Mouse (Mus musculus) liver (tissue): ENCODE measurements around the gene Pih1d1.
A peak's percentile ranks its signal among the peaks of the same experiment; 100 is the strongest.
"Not testable (repeated sequence)": the region's sequence is repeated elsewhere in the genome, so short reads cannot be mapped to it uniquely, and the experiment has no call there.

Source experiments
- DNase-seq: peaks from one replicate; pipeline ENCODE4 v3.0.0-alpha.2; 2020; ENCODE audit warnings: mixed read lengths

Pih1d1 gene

DNA sequence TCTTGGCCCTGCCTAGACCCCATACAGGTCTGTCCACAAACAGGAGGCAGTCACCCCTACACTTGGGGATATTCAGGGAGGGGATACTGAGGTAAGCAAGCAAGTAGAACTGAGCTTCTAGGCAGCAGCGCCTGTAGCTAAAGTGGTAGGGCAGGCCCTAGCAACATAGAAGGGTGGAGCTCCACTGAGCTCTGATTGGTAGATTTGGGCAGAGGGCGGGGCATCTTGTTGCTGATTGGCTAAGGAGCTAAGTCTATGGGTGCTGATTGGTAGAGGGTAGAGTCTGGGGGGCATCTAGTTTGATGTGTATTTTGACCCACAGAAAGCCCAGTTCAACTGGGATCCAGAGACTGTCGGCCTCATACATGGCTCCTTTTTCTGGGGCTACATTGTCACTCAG, 15.4 kb downstream of the Pih1d1 start:
- DNase-seq, result no peak

DNA sequence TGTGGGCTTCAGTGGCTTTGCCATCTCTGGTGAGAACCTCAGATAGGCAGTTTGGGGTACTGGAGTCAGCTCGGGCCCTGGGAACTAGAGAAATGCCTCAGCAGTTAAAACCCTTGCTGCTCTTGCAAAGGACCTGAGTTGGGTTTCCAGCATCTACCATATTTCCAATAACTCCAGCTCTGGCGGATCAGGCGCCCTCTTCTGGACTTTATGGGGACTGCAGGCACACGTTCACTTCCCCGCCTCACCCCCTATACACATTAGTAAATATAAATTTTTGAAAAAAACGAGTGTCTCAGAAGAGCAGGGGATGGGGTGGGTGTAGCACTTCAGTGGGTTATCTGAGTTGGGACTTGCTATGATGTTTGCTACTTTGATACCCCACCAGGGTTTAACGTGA, 18.9 kb downstream of the Pih1d1 start:
- DNase-seq, result peak; percentile 34

DNA sequence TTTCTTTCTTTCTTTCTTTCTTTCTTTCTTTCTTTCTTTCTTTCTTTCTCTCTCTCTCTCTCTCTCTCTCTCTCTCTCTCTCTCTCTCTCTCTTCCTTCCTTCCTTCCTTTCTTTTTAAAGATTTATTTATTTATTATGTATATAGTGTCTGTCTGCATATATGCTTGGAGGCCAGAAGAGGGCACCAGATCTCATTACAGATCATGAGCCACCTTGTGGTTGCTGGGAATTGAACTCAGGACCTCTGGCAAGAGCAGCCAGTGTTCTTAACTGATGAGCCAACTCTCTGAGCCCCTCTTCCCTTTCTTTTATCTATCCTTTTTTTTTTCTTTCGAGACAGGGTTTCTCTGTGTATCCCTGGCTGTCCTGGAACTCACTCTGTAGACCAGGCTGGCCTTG, 19.7 kb downstream of the Pih1d1 start:
- DNase-seq, result not testable (repeated sequence)

DNA sequence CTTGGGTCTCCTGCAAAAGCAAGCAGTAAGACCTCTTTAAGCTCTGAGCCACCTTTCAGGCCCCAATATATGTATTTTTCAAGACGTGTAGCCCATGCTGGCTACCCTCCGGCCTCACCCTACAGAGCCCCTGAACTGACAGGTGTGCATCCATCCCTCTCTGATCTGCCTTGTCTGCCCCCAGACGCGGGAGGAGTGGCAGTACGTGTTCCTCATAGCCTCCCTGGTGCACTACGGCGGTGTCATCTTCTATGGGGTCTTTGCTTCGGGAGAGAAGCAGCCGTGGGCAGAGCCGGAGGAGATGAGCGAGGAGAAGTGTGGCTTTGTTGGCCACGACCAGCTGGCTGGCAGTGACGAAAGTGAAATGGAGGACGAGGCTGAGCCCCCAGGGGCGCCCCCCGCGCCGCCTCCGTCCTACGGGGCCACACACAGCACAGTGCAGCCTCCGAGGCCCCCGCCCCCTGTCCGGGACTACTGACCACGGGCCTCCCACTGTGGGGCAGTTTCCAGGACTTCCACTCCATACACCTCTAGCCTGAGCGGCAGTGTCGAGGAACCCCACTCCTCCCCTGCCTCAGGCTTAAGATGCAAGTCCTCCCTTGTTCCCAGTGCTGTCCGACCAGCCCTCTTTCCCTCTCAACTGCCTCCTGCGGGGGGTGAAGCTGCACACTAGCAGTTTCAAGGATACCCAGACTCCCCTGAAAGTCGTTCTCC, 20.6 kb downstream of the Pih1d1 start:
- no peak for DNase-seq

DNA sequence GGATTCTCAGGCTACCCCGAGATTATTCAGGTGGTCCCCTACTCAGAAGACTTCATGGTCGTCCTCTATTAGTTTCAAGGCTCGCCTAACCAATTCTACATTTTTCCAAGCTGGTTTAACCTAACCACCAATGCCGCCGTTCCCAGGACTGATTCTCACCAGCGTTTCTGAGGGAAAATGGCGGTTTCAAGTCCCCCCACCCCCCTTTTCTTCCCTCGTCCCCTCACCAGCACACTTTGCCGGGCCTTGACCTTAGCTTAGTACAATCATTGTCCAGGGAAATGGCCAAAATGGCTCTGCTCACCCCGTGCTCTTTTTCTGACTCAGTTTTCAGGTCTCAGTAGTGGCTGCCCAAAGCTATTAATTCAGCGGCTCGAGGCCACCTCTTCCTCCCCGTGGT, 21.3 kb downstream of the Pih1d1 start:
- no peak for DNase-seq

DNA sequence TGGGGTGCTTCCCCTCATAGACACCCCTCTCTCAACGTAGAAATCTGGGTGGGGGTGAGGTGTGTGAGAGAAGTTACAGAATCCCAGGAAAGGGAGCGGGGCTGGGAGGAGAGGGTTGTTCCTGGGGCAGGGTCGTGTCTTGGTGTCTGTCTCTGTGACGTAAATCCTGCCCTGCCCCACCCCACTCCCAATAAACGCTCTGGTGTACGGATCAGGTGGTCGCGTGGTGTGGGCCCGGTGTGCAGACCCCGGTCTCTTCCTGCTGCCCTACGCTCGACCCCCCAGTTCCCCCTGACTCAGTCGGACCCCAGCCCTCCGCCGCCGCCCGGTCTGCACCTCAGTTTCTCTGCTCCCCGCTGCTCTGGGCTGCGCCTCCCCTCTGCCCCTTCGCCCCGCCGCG, 21.8 kb downstream of the Pih1d1 start:
- DNase-seq, result no peak

DNA sequence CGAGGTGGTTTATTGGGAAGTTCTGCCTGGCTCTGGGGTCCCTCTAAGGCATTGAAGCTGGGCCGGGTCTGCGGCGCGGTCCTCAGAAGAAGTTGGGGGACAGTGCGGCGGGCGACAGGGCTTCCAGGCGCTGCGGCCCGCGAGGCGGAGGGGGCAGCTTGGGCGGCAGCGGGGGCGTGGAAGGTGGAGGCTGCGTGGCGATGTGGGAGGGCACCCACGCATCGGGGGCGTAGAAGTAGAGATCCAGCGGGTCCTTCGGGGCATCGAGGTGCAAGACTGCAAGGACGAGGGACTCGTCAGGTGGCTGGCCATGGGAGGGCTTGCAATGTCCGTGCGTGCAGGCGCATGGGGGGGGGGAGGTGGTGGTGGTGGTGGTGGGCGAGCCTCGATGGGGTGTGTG, 22.3 kb downstream of the Pih1d1 start:
- DNase-seq, result no peak

DNA sequence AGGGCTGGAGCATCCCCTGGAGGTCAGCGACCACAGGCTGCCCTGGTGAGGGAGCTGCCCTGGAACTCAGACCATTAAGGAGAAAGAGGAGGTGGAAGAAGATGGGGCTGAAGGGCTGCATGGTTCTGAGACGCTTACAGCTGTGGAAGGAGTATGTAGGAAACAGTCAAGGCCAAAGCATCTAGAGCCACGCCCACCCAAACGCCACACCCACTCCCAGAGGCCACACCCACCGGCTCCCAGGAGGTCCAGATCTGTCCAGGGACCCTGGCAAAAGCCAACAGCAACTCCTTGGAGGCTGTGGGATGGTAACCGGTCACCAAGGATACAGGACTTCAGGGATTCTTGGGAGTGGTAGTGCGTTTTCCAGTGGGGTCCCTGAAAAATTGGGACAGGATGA, 24.4 kb downstream of the Pih1d1 start:
- peak; percentile 38 for DNase-seq

DNA sequence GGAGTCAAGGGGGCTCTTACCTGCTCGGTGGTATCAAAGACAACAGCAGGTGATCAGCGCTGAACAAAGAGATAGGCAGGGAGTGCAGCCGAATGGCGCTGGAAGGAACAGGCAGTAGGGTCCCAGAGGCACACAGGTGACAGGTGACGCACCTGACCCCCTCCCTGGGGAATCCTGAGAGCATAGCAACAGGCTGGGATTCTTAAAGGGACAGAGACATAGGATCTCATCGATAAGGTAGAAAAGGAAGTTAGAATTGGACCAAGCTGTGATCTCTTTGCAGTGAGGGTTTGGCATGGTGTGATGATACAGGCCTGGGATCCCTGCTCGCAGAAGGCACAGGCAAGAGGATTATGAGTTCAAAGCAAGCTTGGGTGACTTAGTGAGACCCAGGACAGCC, 25.4 kb downstream of the Pih1d1 start, which contains the start of gene Gfy:
Gfy (minus strand) TSS at position 101 of the 400 bp plus-strand sequence.
- no peak for DNase-seq

DNA sequence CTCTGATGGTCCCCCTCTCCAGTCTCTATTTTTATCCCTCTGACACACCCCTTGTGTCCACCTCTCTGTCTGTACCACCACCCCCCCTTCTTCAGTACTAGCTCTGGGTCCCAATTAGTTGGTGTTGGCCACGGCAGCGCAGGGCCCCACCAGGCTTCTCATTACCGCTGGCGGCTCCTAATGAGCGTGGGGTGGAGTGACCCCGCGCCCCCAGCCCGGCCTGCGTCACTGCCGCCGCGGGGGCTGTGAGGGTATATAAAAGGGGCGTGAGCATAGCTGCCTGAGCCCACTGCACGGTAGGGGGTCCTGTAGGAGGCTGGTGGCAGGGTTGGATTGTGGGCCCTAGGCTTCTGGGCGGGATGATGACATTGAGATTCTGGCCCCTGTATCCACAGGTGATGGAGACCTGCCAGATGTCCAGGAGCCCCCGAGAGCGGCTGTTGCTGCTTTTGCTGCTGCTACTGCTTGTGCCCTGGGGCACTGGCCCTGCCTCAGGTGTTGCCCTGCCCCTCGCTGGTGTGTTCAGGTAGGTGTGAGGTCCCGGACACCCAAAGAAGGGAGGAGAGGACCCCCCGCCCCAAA, 26.9 kb downstream of the Pih1d1 start, which contains the start of gene Pth2:
Pth2 (plus strand) TSS at position 100 of the 582 bp plus-strand sequence.
- DNase-seq, result no peak

DNA sequence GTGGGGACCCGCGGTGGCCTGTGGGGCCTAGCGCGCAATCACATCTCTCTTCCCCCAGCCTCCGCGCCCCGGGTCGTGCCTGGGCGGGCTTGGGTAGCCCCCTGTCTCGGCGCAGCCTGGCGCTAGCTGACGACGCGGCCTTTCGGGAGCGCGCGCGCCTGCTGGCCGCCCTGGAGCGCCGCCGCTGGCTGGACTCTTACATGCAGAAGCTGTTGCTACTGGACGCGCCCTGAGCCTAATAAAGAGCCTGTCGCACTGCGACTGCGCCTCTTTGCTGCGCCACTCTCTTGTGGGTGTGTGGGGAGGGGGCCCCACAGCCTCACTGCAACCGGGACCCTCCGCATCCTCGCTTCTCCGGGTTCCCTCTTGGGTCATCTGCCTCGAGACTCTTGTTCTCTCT, 27.4 kb downstream of the Pih1d1 start:
- peak; percentile 36 for DNase-seq

DNA sequence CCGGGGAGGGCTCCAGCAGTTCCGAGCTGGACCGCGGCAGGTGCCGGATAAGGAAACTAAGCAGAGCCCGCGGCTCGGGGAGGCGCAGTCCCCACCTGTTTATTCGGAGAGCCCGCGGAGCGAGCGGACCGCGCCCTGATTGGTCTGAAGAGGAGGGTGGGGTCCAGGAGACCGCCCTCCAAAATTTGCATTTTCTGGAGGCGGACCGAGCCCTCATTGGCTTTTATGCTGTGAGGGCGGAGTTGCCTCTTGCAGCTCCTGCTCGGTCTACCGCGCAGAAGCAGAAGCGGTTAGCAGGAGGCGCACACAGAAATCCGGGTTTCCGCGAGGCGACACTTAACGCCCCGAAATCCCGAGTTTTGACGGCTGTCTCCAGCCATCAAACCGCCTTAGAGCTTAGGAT, 28.1 kb downstream of the Pih1d1 start:
- peak; percentile 90 for DNase-seq

DNA sequence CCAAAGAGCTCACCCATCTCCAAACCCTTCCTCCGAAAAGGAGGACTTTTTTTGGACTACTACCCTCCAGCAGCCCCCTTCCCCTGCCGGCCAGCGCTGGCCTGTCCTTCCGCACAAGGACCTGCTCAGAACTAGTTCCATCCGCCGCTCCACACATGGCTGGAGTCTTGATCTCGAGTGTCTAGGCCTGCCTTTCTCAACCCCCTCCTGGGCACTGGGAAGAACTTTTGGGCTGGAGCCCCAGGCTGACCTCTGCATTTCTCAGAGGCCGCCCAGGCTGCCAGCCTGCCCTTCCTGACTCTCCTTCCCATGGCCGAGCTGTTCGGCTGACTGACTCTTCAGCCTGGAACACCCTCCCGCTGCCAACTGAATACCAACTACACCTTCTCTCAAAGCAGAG, 28.5 kb downstream of the Pih1d1 start:
- no peak for DNase-seq

DNA sequence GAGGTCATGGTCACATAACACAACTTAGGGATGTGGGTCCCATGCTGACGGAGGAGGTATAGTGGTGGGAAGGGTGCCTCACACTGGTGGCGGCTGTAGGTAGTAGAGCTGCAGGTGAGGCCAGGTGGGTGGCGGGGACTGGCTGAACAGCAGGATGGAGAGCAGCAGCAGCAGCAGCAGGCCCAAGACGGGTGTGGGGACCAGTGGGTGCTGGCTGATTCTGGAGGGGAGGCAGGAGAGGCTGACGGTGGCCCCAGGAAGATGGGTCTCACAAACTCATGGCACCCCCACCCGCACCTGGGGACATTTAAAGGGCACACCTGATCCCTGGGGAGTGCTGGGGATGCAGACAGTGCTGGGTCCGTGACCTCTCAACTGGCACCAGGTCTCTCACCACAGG, 29.6 kb downstream of the Pih1d1 start:
- no peak for DNase-seq

DNA sequence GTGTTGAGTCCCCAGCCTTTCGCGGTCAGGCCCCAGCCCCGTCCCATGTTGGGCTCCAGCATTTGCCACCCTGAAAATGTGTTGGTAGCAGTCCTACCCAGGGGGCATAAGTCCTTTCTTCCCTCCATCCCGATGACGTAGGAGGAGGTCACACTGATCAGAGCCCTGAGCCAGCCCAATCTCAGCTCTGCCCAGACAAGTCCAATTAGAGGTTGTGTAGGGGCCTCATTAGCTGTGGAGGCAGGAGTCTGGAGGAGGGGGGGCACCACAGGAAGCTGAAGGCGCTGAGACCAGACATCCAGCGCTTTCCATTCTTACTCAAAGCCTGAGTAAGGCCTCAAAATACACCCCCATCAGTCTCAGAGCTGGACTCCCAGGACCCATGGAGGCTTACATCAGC, 31.8 kb downstream of the Pih1d1 start:
- no peak for DNase-seq

DNA sequence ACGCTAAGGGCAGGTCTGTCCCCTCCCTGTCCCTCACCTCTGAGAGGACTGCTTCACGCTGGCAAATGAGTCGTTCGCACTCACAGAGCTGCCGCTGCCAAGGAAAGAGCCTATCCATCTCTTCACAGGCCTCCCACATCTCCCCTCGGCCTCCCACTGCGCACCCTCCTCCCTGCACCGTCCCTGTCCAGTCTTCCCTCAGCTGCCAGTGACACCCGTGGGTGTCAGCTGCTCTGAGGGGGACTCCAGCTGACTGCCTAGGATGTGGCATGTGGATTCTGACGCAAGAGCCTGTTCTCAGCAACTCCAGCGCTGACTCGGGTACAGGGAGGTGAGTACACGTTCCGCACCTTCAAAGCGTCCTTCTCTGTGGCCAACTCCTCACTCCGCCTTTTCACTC, 35.5 kb downstream of the Pih1d1 start:
- no peak for DNase-seq

DNA sequence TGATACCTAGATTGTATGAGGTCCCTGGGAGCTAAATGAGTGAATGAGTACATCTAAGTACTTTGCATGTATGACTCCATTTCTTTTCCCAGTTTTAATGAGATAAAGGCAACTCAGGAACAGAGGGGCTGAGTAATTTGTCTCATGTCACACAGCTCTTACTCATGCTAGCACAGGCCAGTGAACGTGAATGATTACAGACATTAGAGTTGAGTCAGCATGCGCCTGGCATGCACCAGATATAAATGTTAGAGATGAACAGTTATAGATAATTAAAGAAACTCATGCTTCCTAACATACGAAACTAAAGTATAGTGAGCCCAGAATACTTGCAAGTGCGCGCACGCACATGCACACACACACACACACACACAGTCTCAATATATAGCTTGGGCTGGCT, 36.1 kb downstream of the Pih1d1 start:
- no peak for DNase-seq

DNA sequence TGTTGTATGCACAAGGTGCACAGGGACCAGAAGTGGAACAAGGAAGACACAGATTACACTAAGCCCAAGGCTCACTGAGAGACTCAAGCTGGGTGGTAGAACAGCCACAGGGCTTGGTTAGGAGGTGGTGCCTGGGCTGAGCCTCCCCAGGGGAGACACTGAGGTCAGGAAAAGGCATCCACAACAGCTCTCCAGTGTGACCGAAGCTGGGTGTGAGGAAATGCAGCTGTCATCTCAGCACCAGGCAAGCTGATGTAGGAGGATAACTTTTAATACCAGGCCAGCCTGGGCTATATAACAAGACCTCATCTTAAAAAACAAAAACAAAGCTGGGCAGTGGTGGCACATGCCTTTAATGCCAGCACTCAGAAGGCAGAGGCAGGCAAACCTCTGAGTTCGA, 37.1 kb downstream of the Pih1d1 start:
- DNase-seq, result no peak

DNA sequence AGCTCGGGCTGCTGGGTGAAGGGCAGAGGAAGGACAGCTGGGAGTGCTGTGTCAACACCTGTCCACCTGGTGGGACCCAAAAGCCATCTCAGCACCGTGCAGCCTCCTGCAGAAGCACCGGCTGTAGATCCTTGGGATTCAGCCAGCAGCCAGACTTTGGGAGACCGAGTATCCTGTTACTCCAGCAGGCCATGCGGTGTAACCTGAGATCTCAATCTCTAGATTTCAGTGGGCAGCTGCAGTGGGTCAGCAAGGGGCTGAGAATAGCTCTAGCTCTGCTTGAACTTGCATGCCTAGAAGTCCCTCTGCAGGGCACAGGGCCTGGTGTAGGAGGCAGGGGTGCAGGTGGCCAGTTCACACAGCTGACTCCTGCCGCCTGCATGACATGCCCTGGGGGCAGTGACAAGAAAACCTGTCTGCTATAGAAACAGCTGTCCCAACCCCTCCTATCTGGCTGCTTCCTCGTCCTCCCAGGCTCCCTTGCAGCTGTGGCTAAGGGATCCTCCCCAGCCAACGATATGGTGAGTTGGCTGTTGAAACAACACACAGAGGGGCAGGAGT, 37.8 kb downstream of the Pih1d1 start:
- DNase-seq, result no peak

DNA sequence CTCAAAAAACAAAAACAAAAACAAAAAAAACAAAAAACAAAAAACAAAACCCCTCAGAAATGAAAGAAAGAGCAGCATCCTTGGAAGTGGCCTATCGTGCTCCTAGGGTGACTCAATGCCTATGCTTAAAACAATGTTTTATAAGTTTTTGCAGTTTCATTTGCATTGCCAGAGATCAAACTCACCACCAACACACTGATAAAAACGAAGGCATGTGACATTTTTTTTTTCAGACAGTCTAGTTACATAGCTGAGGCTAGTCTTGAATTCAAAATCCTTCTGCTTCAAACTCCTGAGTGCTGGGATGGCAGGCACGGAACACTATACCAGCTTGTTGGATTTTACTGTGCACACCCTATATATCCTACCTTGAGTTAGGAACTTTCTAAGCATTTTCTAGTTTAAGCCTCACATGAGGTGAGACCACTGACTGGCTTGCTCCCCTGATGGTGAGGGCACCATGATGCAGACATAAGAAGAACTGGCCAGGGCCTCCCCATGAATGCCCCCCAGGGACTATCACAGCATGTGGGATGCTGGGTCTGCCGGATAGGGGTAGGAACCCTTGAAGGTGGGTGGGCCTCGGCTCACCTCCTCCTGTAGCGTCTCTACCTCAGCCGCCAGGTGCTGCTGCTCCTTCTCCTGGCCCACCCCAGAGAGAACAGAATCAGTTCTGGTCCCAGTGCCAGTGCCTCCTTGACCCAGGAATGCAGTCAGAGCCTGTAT, 38.6 kb downstream of the Pih1d1 start:
- DNase-seq, result no peak

DNA sequence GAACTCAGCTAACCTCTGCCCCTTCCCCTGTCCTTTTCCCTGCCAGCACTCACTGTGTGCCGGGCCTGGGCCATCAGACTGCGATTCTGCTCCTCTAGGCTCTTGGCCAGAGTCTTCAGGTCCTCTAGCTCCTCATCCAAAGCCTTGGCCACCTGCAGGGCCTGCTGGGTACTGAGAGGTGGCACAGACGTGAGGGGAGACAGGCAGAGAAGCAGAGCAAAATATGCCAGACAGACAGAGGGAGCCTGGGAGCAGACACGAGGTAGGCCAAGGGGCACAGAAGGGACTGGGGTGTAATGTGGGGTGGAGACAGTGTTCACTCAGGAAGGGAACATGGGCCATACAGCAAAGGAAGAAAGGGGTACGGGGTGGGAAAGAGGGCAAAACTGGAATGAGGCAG, 39.3 kb downstream of the Pih1d1 start:
- no peak for DNase-seq

DNA sequence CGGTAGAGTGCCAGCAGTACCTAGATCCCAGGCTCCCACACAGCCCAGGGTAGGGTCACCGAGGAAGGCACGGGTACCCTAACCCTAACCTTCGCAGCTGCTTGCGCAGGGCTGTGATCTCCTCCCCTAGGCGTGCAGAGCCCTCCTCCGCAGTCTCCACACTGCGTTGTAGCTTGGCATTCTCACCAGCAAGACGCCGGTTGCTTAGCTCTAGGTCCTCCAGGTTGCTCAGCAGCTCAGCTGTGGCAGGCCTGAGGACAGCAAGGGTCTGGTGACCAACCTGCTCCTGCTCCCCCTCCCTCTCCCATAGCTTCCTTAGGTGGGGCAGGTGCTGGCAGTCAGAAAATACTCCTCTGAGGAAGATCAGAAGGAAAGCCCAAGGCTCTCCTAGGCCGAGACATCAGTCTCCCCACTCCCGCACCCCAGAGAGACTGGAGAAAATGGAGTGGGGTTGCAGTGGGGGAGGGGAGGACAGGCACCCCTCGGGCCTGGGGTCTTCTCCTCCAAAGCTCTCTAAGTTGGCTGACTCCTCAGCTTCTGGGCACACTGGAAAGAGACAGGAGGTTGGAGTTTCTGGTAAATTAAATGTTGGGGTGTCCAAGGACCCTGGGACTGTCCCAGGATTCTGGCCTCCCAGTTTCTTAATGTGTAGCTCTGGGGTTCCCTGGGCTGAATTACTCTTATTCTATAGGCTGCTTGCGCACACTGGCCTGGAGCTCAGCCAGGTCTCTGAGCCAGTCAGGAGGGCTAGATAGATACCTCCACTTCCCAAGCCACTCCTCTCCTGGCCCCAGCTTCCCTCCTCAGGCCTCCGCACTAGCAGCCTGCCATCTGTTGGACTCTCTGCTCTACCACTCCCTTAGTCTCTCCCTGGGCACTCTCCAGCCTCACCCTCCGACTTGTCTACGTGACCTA, 40.0 kb downstream of the Pih1d1 start:
- no peak for DNase-seq
